In the genomic region with DNA sequence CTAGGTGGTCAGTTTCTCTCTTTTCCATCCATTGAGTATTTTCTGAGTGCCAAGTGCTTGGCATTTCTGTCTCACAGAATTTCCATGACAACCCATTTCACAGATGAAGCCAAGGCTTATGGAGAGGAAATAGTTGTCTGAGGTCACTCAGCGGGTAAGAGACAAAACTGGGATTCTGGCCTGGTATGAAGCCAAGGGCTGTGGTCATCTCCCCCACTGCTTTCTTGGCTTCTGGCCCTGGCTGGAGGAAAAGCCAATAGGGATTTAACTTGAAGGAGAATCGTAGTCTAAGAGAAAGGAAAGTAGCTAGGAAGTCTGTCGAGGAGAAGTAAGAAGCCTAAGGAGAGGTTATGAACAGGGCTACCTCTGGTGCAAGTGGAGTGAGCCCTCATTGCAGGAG, we compare ENCODE assay signal across 9 mouse cellular contexts.
DNase-seq lines count a peak whose midpoint lies in the region; ATAC-seq and TF ChIP-seq lines count a peak whose summit lies in the region.
"Had no signal": no experiment of that assay in that cellular context is flagged by ENCODE, and none has a peak within 500 bp of the region (broad histone marks: within the 10 kb centered on the region; RNA-seq: fewer than 3 reads in every experiment).

No protein-coding gene starts in this region.

- 0 out of 2 replicates have a peak overlapping the region, but pooled peaks have one; percentile 12 for H3K27ac ChIP-seq in gastrocnemius, adult 2 months
- peak overlapping the region; percentile 42; the same call in 1 of the 2 replicates for H3K27ac ChIP-seq in intestine, embryonic 16.5 days (ENCODE audit: low read length)
- H3K27ac ChIP-seq in neural tube, embryonic 15.5 days (replicated peaks): peak overlapping the region; percentile 51
- H3K27ac ChIP-seq: liver, embryonic 15.5 days had no signal

- DNase-seq in adrenal gland, postnatal 14 days: peak; percentile 68
- no peak for DNase-seq in adrenal gland, postnatal 4 days (ENCODE audit: low spot score in 2 of 2)
- DNase-seq in MN1 (ENCODE audit: low spot score): peak; percentile 41
- peak; percentile 70 for DNase-seq in gastrocnemius, adult 2 months
- DNase-seq in c-Kit-positive CD71-positive TER-119-positive erythroid progenitor cells, embryonic 14.5 days (ENCODE audit: low spot score): no peak

- H3K4me3 ChIP-seq in gastrocnemius, adult 2 months: peak overlapping the region; percentile 46
- H3K4me3 ChIP-seq in intestine, embryonic 16.5 days (ENCODE audit: low read length): no peak overlapping the region
- no peak overlapping the region for H3K4me3 ChIP-seq in neural tube, embryonic 15.5 days (replicated peaks)
- H3K4me3 ChIP-seq: liver, embryonic 15.5 days had no signal

- no peak overlapping the region for H3K9ac ChIP-seq in intestine, embryonic 16.5 days (ENCODE audit: low read depth, low read length)
- no peak overlapping the region for H3K9ac ChIP-seq in neural tube, embryonic 15.5 days (replicated peaks)
- H3K9ac ChIP-seq: liver, embryonic 15.5 days had no signal

- 59% methylated on average over 3 of the region's 3 CpGs for WGBS in intestine, embryonic 16.5 days
- 68% methylated on average over 3 of the region's 3 CpGs for WGBS in neural tube, embryonic 15.5 days

- intact Hi-C loops in gastrocnemius, adult 2 months (cut with DNase I): no loop called here

- no peak for ATAC-seq in intestine, embryonic 16.5 days
- ATAC-seq in neural tube, embryonic 15.5 days (ENCODE audit: low FRiP score): no peak
- ATAC-seq in megakaryocyte, adult 5-6 weeks (ENCODE audit: poor library complexity, severe bottlenecking): no peak

- peaks cover 7% of the 10 kb centered on the region for H3K4me1 ChIP-seq in intestine, embryonic 16.5 days (ENCODE audit: control insufficient read depth, insufficient read depth, low read length)
- H3K4me1 ChIP-seq in neural tube, embryonic 15.5 days: peaks cover 27% of the 10 kb centered on the region
- H3K4me1 ChIP-seq: liver, embryonic 15.5 days had no signal

- H3K27me3 ChIP-seq in intestine, embryonic 16.5 days (replicated peaks; ENCODE audit: control insufficient read depth, insufficient read depth, low read length): no peaks in the 10 kb centered on the region
- no peaks in the 10 kb centered on the region for H3K27me3 ChIP-seq in neural tube, embryonic 15.5 days (replicated peaks)
- H3K27me3 ChIP-seq: liver, embryonic 15.5 days had no signal

- H3K36me3 ChIP-seq in intestine, embryonic 16.5 days (ENCODE audit: control insufficient read depth, insufficient read depth, low read length): no peaks in the 10 kb centered on the region
- no peaks in the 10 kb centered on the region for H3K36me3 ChIP-seq in neural tube, embryonic 15.5 days
- H3K36me3 ChIP-seq: liver, embryonic 15.5 days had no signal

- H3K9me3 ChIP-seq in intestine, embryonic 16.5 days (ENCODE audit: control insufficient read depth, low read length): no peaks in the 10 kb centered on the region
- no peaks in the 10 kb centered on the region for H3K9me3 ChIP-seq in neural tube, embryonic 15.5 days (replicated peaks)
- H3K9me3 ChIP-seq: liver, embryonic 15.5 days had no signal

- H3K4me2 ChIP-seq in intestine, embryonic 16.5 days (ENCODE audit: low read depth, low read length): no peak overlapping the region
- H3K4me2 ChIP-seq in neural tube, embryonic 15.5 days: peak overlapping the region; percentile 7; the same call in 1 of the 2 replicates
- H3K4me2 ChIP-seq: liver, embryonic 15.5 days had no signal

- no peak for TF ChIP-seq CTCF in gastrocnemius, adult 2 months (IDR thresholded peaks at IDR 0.05)

Comparison
In these comparisons a context has a peak if more than half of its experiments do, and no peak if none do; other contexts are left out.
1. DNase-seq: peak in adrenal gland, postnatal 14 days (single experiment), MN1 (single experiment) and gastrocnemius, adult 2 months (single experiment); none in adrenal gland, postnatal 4 days (0 of 2) and c-Kit-positive CD71-positive TER-119-positive erythroid progenitor cells, embryonic 14.5 days (single experiment).
2. Peak in every context shown above with its lines, with median percentiles within 50 percentile points of each other: H3K27ac ChIP-seq.